Mouse (Mus musculus): ENCODE measurements around the gene Lpp. TPM values are rescaled to one million over a fixed set of nuclear protein-coding genes. Genes with fewer than 3 reads are reported as not detected.

Lpp gene
- total and polyA plus RNA-seq, 2 experiments from 2014 or later: 7.9 to 15.9 TPM

- DNase-seq (ENCODE audit: low spot score) (no peak), ATAC-seq (ENCODE audit: low FRiP score) (no peak)
- H3K9me3 ChIP-seq (ENCODE audit: low read length): no peaks in the 10 kb centered on the region
- no peaks in the 10 kb centered on the region for H3K36me3 ChIP-seq (ENCODE audit: insufficient read depth, low read length)
- no peak overlapping the region for H3K4me2 ChIP-seq (ENCODE audit: low read depth, low read length, poor library complexity, severe bottlenecking)
- TF ChIP-seq CTCF (IDR thresholded peaks at IDR 0.05): no peak
- WGBS: 75% methylated on average over 2 of the region's 2 CpGs
- H3K4me1 ChIP-seq (ENCODE audit: insufficient read depth, low read length): no peaks in the 10 kb centered on the region
- H3K27ac ChIP-seq (ENCODE audit: low read depth, low read length): no peak overlapping the region
- H3K4me3 ChIP-seq (ENCODE audit: low read depth, low read length): no peak overlapping the region
- H3K9ac ChIP-seq (replicated peaks; ENCODE audit: low read length, poor library complexity, severe bottlenecking): no peak overlapping the region
- H3K27me3 ChIP-seq (ENCODE audit: insufficient read depth, low read length): no peaks in the 10 kb centered on the region
Measured at GRCm38 (mm10) chr16:24766596-24766995, 373.3 kb downstream of the Lpp start.

DNA sequence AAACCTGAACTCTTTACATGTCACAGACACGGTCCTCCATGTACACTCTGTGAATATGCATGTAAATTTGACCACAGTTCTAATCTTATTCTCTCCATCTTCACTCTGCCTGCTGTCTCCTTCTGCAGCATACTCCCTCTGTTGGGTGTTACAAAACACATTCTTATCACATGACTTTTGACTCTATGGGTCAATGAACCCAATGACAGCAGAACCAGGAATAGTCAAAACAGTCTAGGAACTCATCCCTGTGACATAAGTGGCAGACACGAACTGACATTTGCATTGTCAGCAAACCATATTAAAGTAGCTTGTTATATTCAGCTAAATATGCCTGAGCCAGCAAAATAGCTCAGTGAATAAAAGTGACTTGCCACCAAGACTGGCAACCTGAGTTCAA, 383.7 kb downstream of the Lpp start:
- H3K4me1 ChIP-seq (ENCODE audit: insufficient read depth, low read length): 0 out of 2 replicates have a peak, but pooled peaks cover 6% of the 10 kb centered on the region
- no peak for TF ChIP-seq CTCF (IDR thresholded peaks at IDR 0.05)
- H3K27me3 ChIP-seq (ENCODE audit: insufficient read depth, low read length): no peaks in the 10 kb centered on the region
- no peak for ATAC-seq (ENCODE audit: low FRiP score)
- H3K9ac ChIP-seq (replicated peaks; ENCODE audit: low read length, poor library complexity, severe bottlenecking): no peak overlapping the region
- no peak overlapping the region for H3K27ac ChIP-seq (ENCODE audit: low read depth, low read length)
- DNase-seq (ENCODE audit: low spot score): no peak
- 83% methylated on average over 2 of the region's 2 CpGs for WGBS
- no peaks in the 10 kb centered on the region for H3K9me3 ChIP-seq (ENCODE audit: low read length)
- no peak overlapping the region for H3K4me2 ChIP-seq (ENCODE audit: low read depth, low read length, poor library complexity, severe bottlenecking)
- H3K36me3 ChIP-seq (ENCODE audit: insufficient read depth, low read length): no peaks in the 10 kb centered on the region
- H3K4me3 ChIP-seq (ENCODE audit: low read depth, low read length): no peak overlapping the region

GRCm38 (mm10) chr16:24778432-24779274, 385.3 kb downstream of the Lpp start:
- no peaks in the 10 kb centered on the region for H3K9me3 ChIP-seq (ENCODE audit: low read length)
- H3K4me2 ChIP-seq (ENCODE audit: low read depth, low read length, poor library complexity, severe bottlenecking): no peak overlapping the region
- H3K4me3 ChIP-seq (ENCODE audit: low read depth, low read length): no peak overlapping the region
- TF ChIP-seq CTCF (IDR thresholded peaks at IDR 0.05): no peak
- H3K27me3 ChIP-seq (ENCODE audit: insufficient read depth, low read length): no peaks in the 10 kb centered on the region
- no peaks in the 10 kb centered on the region for H3K36me3 ChIP-seq (ENCODE audit: insufficient read depth, low read length)
- ATAC-seq (ENCODE audit: low FRiP score) (peak; percentile 85), DNase-seq (ENCODE audit: low spot score) (peak; percentile 68)
- WGBS: 56% methylated on average over 8 of the region's 8 CpGs
- H3K4me1 ChIP-seq (ENCODE audit: insufficient read depth, low read length): 0 out of 2 replicates have a peak, but pooled peaks cover 6% of the 10 kb centered on the region
- no peak overlapping the region for H3K27ac ChIP-seq (ENCODE audit: low read depth, low read length)
- no peak overlapping the region for H3K9ac ChIP-seq (replicated peaks; ENCODE audit: low read length, poor library complexity, severe bottlenecking)

DNA sequence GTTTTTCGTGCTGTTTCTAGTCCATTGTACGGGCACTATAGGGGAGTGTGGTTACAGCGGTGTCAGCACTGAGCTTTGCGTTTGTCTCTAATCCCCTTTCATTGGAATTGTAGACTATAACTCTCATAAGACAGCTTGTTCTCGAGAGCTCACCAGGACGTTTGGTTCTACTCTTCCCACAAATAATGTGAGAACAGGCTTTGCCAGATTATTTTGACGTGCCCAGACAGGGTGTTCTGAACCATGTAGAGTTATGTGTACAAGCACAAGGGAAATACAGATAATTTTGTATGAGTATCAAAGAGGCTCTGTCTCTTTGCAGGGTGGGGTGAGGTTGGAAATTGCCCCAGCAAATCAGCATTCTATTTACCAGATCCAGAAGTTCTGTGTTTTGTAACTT, 387.2 kb downstream of the Lpp start:
- WGBS: 44% methylated on average over 7 of the region's 7 CpGs
- Histone ChIP-seq H3K9me3 (ENCODE audit: low read length) (no peaks in the 10 kb centered on the region), H3K4me2 (ENCODE audit: low read depth, low read length, poor library complexity, severe bottlenecking) (no peak overlapping the region), H3K36me3 (ENCODE audit: insufficient read depth, low read length) (no peaks in the 10 kb centered on the region), H3K27me3 (ENCODE audit: insufficient read depth, low read length) (no peaks in the 10 kb centered on the region), H3K4me1 (ENCODE audit: insufficient read depth, low read length) (0 out of 2 replicates have a peak, but pooled peaks cover 6% of the 10 kb centered on the region), H3K27ac (ENCODE audit: low read depth, low read length) (no peak overlapping the region), H3K4me3 (ENCODE audit: low read depth, low read length) (no peak overlapping the region), H3K9ac (replicated peaks; ENCODE audit: low read length, poor library complexity, severe bottlenecking) (no peak overlapping the region)
- TF ChIP-seq CTCF (IDR thresholded peaks at IDR 0.05): no peak
- DNase-seq (ENCODE audit: low spot score) (no peak), ATAC-seq (ENCODE audit: low FRiP score) (no peak)

DNA sequence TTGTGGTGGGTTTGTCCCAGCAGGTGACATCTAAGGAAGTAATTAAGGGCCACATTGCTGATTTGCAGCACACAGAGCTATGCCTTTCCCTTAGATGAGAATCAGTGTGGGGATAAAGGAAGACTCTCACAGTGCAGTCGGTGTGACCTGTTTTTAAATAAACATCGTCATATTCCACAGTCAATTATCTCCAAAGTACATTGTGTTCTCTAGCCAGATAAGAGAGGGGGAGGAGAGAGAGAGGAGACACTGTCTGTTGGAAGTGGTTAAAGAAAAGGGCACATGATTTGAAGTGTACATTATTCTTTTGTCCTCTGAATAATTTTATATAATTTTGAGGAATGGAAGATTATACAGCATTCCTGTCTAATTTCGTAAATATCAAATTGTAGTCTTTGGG, 388.6 kb downstream of the Lpp start:
- H3K27ac ChIP-seq (ENCODE audit: low read depth, low read length): no peak overlapping the region
- H3K27me3 ChIP-seq (ENCODE audit: insufficient read depth, low read length): no peaks in the 10 kb centered on the region
- H3K4me3 ChIP-seq (ENCODE audit: low read depth, low read length): no peak overlapping the region
- H3K4me1 ChIP-seq (ENCODE audit: insufficient read depth, low read length): 0 out of 2 replicates have a peak, but pooled peaks cover 6% of the 10 kb centered on the region
- TF ChIP-seq CTCF (IDR thresholded peaks at IDR 0.05): no peak
- no peaks in the 10 kb centered on the region for H3K36me3 ChIP-seq (ENCODE audit: insufficient read depth, low read length)
- no peaks in the 10 kb centered on the region for H3K9me3 ChIP-seq (ENCODE audit: low read length)
- WGBS: 82% methylated on average over 3 of the region's 3 CpGs
- ATAC-seq (ENCODE audit: low FRiP score): no peak
- H3K4me2 ChIP-seq (ENCODE audit: low read depth, low read length, poor library complexity, severe bottlenecking): no peak overlapping the region
- no peak for DNase-seq (ENCODE audit: low spot score)
- no peak overlapping the region for H3K9ac ChIP-seq (replicated peaks; ENCODE audit: low read length, poor library complexity, severe bottlenecking)

DNA sequence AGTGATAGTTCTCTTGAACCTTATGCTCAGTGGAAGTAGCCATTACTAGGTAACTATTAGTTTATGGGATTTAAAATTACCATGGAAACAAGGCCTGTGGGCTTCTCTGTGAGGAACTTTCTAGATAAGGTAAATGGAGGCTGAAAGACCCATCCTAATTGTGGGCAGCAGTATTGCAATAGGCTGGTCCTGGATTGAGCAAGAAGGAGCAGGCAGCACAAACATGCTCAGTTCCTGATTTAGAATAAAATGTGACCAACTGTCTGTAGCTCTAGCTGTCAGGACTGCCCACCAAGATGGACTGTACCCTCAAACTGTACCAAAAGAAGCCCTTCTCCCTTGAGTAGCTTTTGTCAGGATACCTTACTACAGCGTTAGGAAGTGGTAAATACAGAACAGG, 392.3 kb downstream of the Lpp start:
- 90% methylated on average over 1 of the region's 1 CpGs for WGBS
- H3K4me3 ChIP-seq (ENCODE audit: low read depth, low read length): no peak overlapping the region
- no peak overlapping the region for H3K9ac ChIP-seq (replicated peaks; ENCODE audit: low read length, poor library complexity, severe bottlenecking)
- H3K27me3 ChIP-seq (ENCODE audit: insufficient read depth, low read length): no peaks in the 10 kb centered on the region
- H3K4me1 ChIP-seq (ENCODE audit: insufficient read depth, low read length): no peaks in the 10 kb centered on the region
- H3K9me3 ChIP-seq (ENCODE audit: low read length): no peaks in the 10 kb centered on the region
- DNase-seq (ENCODE audit: low spot score): no peak
- no peak for ATAC-seq (ENCODE audit: low FRiP score)
- no peak for TF ChIP-seq CTCF (IDR thresholded peaks at IDR 0.05)
- no peaks in the 10 kb centered on the region for H3K36me3 ChIP-seq (ENCODE audit: insufficient read depth, low read length)
- no peak overlapping the region for H3K4me2 ChIP-seq (ENCODE audit: low read depth, low read length, poor library complexity, severe bottlenecking)
- H3K27ac ChIP-seq (ENCODE audit: low read depth, low read length): no peak overlapping the region
